Mouse (Mus musculus) midbrain, embryonic 10.5 days (tissue): Measurements from ENCODE around the gene Xab2. TPM values are rescaled to one million over a fixed set of nuclear protein-coding genes. Genes with fewer than 3 reads are reported as not detected.

Experiments used
- DNase-seq: peaks from one replicate; pipeline ENCODE4 v3.0.0-alpha.2; 2017; ENCODE audit warnings: low spot score
- H3K27ac ChIP-seq: fragments of 300-500 bp; sonication (generic); replicated peaks from 2 replicates; pipeline ENCODE4 v1.5.1; 2016; ENCODE audit warnings: mild to moderate bottlenecking
- H3K27me3 ChIP-seq: fragments of 300-500 bp; sonication (generic); 2 replicates; pipeline ENCODE4 v1.6.1; 2016; ENCODE audit warnings: low read depth, mild to moderate bottlenecking; ENCODE audit not compliant: poor library complexity, severe bottlenecking
- H3K36me3 ChIP-seq: fragments of 300-500 bp; sonication (generic); 2 replicates; pipeline ENCODE4 v1.6.1; 2016; ENCODE audit warnings: mild to moderate bottlenecking, moderate library complexity
- H3K4me1 ChIP-seq: fragments of 300-500 bp; sonication (generic); 2 replicates; pipeline ENCODE4 v1.6.1; 2016
- H3K4me3 ChIP-seq: fragments of 300-500 bp; sonication (generic); 2 replicates; pipeline ENCODE4 v1.5.1; 2016; ENCODE audit warnings: mild to moderate bottlenecking, moderate library complexity
- H3K9me3 ChIP-seq: fragments of 300-500 bp; sonication (generic); replicated peaks from 2 replicates; pipeline ENCODE4 v1.6.1; 2016; ENCODE audit warnings: mild to moderate bottlenecking
- WGBS: fragments of 180-500 bp; shearing (Covaris S2); methylation state at CpG from one replicate; pipeline ENCODE4 v1.1.7; 2016; 5-methylcytosine and 5-hydroxymethylcytosine counted together
- polyA plus RNA-seq: library from polyadenylated mRNA; unstranded; fragments of >200 nt; fragmentation: Nextera tagmentation; extraction: Ambion mirVana; gene quantifications from 2 replicates; pipeline ENCODE4 v1.2.1, GENCODE M21; 2016

The Xab2 gene
- polyA plus RNA-seq, 1 experiment from 2014 or later, result 77.0 TPM

DNA sequence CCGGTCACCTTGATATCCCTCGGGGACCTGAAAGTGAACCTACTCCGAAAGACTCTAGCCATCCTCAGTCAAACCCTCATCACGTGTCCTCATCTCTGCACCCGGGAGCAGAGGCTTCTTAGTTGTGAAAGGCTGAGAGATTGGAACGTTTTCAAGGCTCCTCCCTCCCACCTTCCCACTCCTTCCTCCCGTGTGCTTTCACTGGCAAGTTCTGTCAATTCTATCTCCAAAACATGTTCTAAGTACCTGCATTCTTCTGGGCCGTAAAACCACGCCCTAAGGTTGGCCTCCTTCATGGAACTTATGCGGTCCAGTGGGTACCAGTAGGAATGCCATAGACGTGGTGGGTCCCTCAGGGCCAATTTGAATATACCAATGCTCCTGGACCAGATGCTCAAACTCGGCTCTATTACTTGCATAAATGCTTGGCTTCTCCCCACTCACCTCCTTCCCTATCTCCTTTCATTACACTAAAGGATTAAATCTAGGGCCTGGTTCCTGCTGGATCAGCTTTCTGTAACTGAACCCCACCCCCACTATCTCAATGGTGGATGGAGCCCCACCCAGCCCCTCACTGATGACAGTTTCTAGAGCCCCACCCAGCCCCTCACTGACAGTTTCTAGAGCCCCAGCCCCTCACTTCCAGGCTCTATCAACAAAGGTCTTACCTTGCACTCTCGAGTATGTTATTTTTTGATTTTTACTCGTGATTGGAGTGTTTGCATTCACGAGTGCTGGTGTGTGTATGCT lies 44.7 kb downstream of the Xab2 start:
- H3K27ac ChIP-seq, result no peak overlapping the region
- H3K36me3 ChIP-seq, result no peaks in the 10 kb centered on the region
- H3K9me3 ChIP-seq, result 0 out of 2 replicates have a peak, but pooled peaks cover 3% of the 10 kb centered on the region
- WGBS, result 84% methylated on average over 15 of the region's 15 CpGs
- no peak for DNase-seq
- H3K4me3 ChIP-seq, result no peak overlapping the region
- H3K4me1 ChIP-seq, result no peaks in the 10 kb centered on the region
- no peaks in the 10 kb centered on the region for H3K27me3 ChIP-seq

- Histone ChIP-seq H3K27ac (no peak overlapping the region), H3K36me3 (0 out of 2 replicates have a peak, but pooled peaks cover 4% of the 10 kb centered on the region), H3K27me3 (no peaks in the 10 kb centered on the region), H3K9me3 (0 out of 2 replicates have a peak, but pooled peaks cover 3% of the 10 kb centered on the region), H3K4me1 (0 out of 2 replicates have a peak, but pooled peaks cover 2% of the 10 kb centered on the region), H3K4me3 (no peak overlapping the region)
- WGBS, result 93% methylated on average over 3 of the region's 3 CpGs
- DNase-seq, result no peak
Observed at GRCm38 (mm10) chr8:3574546-3574945, 46.6 kb downstream of the Xab2 start.

DNA sequence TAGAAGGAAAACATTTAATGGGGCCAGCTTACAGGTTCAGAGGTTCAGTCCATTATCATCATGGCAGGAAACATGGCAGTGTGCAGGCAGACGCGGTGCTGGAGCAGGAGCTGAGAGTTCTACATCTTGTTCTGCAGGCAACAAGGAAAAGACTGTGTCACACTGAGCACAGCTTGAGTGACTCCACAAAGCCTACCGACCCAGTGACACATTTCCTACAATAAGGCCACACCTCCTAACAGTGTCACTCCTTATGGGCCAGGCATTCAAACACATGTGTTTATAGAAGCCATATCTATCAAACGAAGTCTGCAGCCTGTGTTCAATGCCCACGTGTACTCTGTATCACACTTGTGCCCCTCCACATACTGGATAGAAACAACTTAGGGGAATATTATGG lies 51.3 kb downstream of the Xab2 start:
- H3K27me3 ChIP-seq, result no peaks in the 10 kb centered on the region
- 0 out of 2 replicates have a peak, but pooled peaks cover 4% of the 10 kb centered on the region for H3K36me3 ChIP-seq
- H3K4me3 ChIP-seq, result no peak overlapping the region

DNA sequence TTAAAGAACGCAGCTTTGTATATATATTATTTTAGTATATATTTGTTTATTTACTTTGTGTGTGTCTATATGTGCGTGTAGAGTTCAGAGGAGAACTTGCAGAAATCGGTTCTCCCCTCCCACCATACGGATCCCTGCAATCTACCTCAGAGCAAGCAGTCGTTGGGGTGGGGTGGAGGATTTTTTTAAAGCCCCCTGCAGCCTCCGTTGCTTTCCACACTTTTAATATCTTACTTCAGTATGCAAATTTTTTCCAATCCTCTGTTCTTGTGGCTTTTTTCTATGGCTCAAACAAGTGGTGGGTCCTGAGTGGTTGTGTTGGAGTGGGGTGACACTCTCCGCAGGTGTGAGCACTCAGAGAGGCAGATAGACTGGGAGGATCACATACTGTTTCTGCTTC lies 52.7 kb downstream of the Xab2 start:
- Histone ChIP-seq H3K27me3 (no peaks in the 10 kb centered on the region), H3K4me3 (peak overlapping the region; percentile 58), H3K36me3 (0 out of 2 replicates have a peak, but pooled peaks cover 4% of the 10 kb centered on the region), H3K27ac (peak overlapping the region; percentile 92), H3K9me3 (no peaks in the 10 kb centered on the region), H3K4me1 (peaks cover 26% of the 10 kb centered on the region)
- DNase-seq, result no peak
- 4% methylated on average over 7 of the region's 7 CpGs for WGBS

More for the DNA sequence above, 51.3 kb downstream of the Xab2 start:
- no peaks in the 10 kb centered on the region for H3K9me3 ChIP-seq
- H3K27ac ChIP-seq, result no peak overlapping the region
- no peak for DNase-seq
- H3K4me1 ChIP-seq, result peaks cover 26% of the 10 kb centered on the region
- WGBS, result 97% methylated on average over 5 of the region's 5 CpGs

GRCm38 (mm10) chr8:3567641-3568371 lies 53.3 kb downstream of the Xab2 start, which contains the start of gene C330021F23Rik:
TSS of gene C330021F23Rik (plus strand) at chr8:3567990.
- DNase-seq, result peak; percentile 71
- Histone ChIP-seq H3K4me1 (peaks cover 26% of the 10 kb centered on the region), H3K9me3 (no peaks in the 10 kb centered on the region), H3K4me3 (peak within 1 kb of the TSS; percentile 58), H3K27me3 (no peaks in the 10 kb centered on the region), H3K27ac (peak within 1 kb of the TSS; percentile 92), H3K36me3 (0 out of 2 replicates have a peak, but pooled peaks cover 4% of the 10 kb centered on the region)
- WGBS, result under 1% methylated on average over 12 of the region's 12 CpGs

Other genes with a start within 250 kb of the Xab2 start
- gene Arhgef18, start 228.3 kb downstream of the Xab2 start, polyA plus RNA-seq, result 10.3 and 11.8 TPM in 2 replicates
- gene Pex11g, start 153.6 kb downstream of the Xab2 start, polyA plus RNA-seq, result 4.5 and 4.8 TPM in 2 replicates
- not detected in 2 replicates for gene Tex45, start 150.5 kb downstream of the Xab2 start, polyA plus RNA-seq
- 69.4 and 80.0 TPM in 2 replicates for gene Zfp358, start 128.2 kb downstream of the Xab2 start, polyA plus RNA-seq
- 62.0 and 69.6 TPM in 2 replicates for gene Mcoln1, start 120.9 kb downstream of the Xab2 start, polyA plus RNA-seq
- 20.0 and 22.2 TPM in 2 replicates for gene Pnpla6, start 105.9 kb downstream of the Xab2 start, polyA plus RNA-seq
- 9.8 and 11.2 TPM in 2 replicates for gene C330021F23Rik, start 53.3 kb downstream of the Xab2 start, polyA plus RNA-seq
- gene Camsap3, start 34.0 kb downstream of the Xab2 start, polyA plus RNA-seq, result 10.4 and 14.3 TPM in 2 replicates
- 94.0 and 97.3 TPM in 2 replicates for gene Pet100, start 232 bp upstream of the Xab2 start, polyA plus RNA-seq
- gene Pcp2, start 4.2 kb upstream of the Xab2 start, polyA plus RNA-seq, result 0.22 and 0.27 TPM in 2 replicates
- 30.3 and 35.4 TPM in 2 replicates for gene Stxbp2, start 9.6 kb upstream of the Xab2 start, polyA plus RNA-seq
- gene Retn, start 34.5 kb upstream of the Xab2 start, polyA plus RNA-seq, result 0.20 and 0.21 TPM in 2 replicates
- gene Mcemp1, start 44.4 kb upstream of the Xab2 start, polyA plus RNA-seq, result 0.07 and 0.15 TPM in 2 replicates
- gene Fcor, start 51.0 kb upstream of the Xab2 start, polyA plus RNA-seq, result 9.2 and 10.0 TPM in 2 replicates
- 47.2 and 48.8 TPM in 2 replicates for gene Trappc5, start 55.0 kb upstream of the Xab2 start, polyA plus RNA-seq
- gene Fcer2a, start 72.9 kb upstream of the Xab2 start, polyA plus RNA-seq, result 0.11 and 0.22 TPM in 2 replicates
- 0.09 and 0.26 TPM in 2 replicates for gene Clec4g, start 99.3 kb upstream of the Xab2 start, polyA plus RNA-seq
- gene Cd209a, start 127.7 kb upstream of the Xab2 start, polyA plus RNA-seq, result not detected in 2 replicates
- gene Cd209e, start 233.0 kb upstream of the Xab2 start, polyA plus RNA-seq, result not detected in 2 replicates